Mouse (Mus musculus) midbrain, embryonic 11.5 days (tissue): Measurements from ENCODE around the gene Usp35. TPM values are rescaled to one million over a fixed set of nuclear protein-coding genes. Genes with fewer than 3 reads are reported as not detected.

Source experiments
- polyA plus RNA-seq: library from polyadenylated mRNA; unstranded; fragments of >200 nt; fragmentation: Nextera tagmentation; extraction: Ambion mirVana; gene quantifications from 2 replicates; pipeline ENCODE4 v1.2.1, GENCODE M21; 2014

Gene Usp35
- polyA plus RNA-seq, 1 experiment from 2014 or later: 2.9 TPM

Other genes with a start within 250 kb of the Usp35 start
- 4.6 and 5.8 TPM in 2 replicates for gene Kctd21, start 307 bp upstream of the Usp35 start, polyA plus RNA-seq
- gene Alg8, start 39.6 kb upstream of the Usp35 start, polyA plus RNA-seq: 37.1 and 38.1 TPM in 2 replicates
- gene Ndufc2, start 68.0 kb upstream of the Usp35 start, polyA plus RNA-seq: 371 and 375 TPM in 2 replicates
- 0.12 TPM in 1 of 2 replicates, not detected in the other for gene Thrsp, start 85.7 kb upstream of the Usp35 start, polyA plus RNA-seq
- 0.28 and 0.37 TPM in 2 replicates for gene Kctd14, start 119.3 kb upstream of the Usp35 start, polyA plus RNA-seq
- 61.4 and 62.6 TPM in 2 replicates for gene Ints4, start 148.9 kb upstream of the Usp35 start, polyA plus RNA-seq
- 33.5 and 35.5 TPM in 2 replicates for gene Aamdc, start 247.5 kb upstream of the Usp35 start, polyA plus RNA-seq
- 25.5 and 27.4 TPM in 2 replicates for gene Rsf1, start 247.9 kb upstream of the Usp35 start, polyA plus RNA-seq